Mouse (Mus musculus) intestine, postnatal 0 days (tissue): ENCODE results near the gene Pea15a. TPM values are rescaled to one million over a fixed set of nuclear protein-coding genes. Genes with fewer than 3 reads are reported as not detected.
A peak's percentile ranks its signal among the peaks of the same experiment; 100 is the strongest.

ENCODE experiments used
- ATAC-seq: fragments of 200-750 bp; cut with Nextera tagmentation; 2 replicates; pipeline ENCODE4 v1.8.0; 2017; ENCODE audit warnings: mild to moderate bottlenecking, moderate TSS enrichment, moderate library complexity
- H3K27ac ChIP-seq: fragments of 300-500 bp; sonication (generic); 2 replicates; pipeline ENCODE4 v1.5.1; 2014; ENCODE audit warnings: mild to moderate bottlenecking, low read depth, low read length, moderate library complexity
- H3K27me3 ChIP-seq: fragments of 300-500 bp; sonication (generic); replicated peaks from 2 replicates; pipeline ENCODE4 v1.6.1; 2014; ENCODE audit warnings: low read length, mixed read lengths; ENCODE audit not compliant: control insufficient read depth, insufficient read depth
- H3K36me3 ChIP-seq: fragments of 300-500 bp; sonication (generic); 2 replicates; pipeline ENCODE4 v1.6.1; 2014; ENCODE audit warnings: mild to moderate bottlenecking, moderate library complexity; ENCODE audit not compliant: control insufficient read depth, insufficient read depth
- H3K4me1 ChIP-seq: fragments of 300-500 bp; sonication (generic); replicated peaks from 2 replicates; pipeline ENCODE4 v1.6.1; 2014; ENCODE audit warnings: antibody characterized with exemption, low read length, mixed read lengths; ENCODE audit not compliant: control insufficient read depth, insufficient read depth
- H3K4me2 ChIP-seq: fragments of 300-500 bp; sonication (generic); replicated peaks from 2 replicates; pipeline ENCODE4 v1.6.1; 2014; ENCODE audit warnings: low read depth, mild to moderate bottlenecking, moderate library complexity
- H3K4me3 ChIP-seq: fragments of 300-500 bp; sonication (generic); 2 replicates; pipeline ENCODE4 v1.5.1; 2014; ENCODE audit warnings: low read depth, low read length
- H3K9ac ChIP-seq: fragments of 300-500 bp; sonication (generic); 2 replicates; pipeline ENCODE4 v1.6.1; 2014; ENCODE audit warnings: mild to moderate bottlenecking, low read depth, low read length
- H3K9me3 ChIP-seq: fragments of 300-500 bp; sonication (generic); 2 replicates; pipeline ENCODE4 v1.6.1; 2016; ENCODE audit warnings: mixed run types; ENCODE audit not compliant: control insufficient read depth
- CTCF ChIP-seq: sonication (generic); IDR thresholded peaks from 2 replicates; pipeline ENCODE4 v1.5.1; 2016; ENCODE audit warnings: low read depth, mild to moderate bottlenecking, control low read depth, antibody characterized with exemption, moderate library complexity
- WGBS: fragments of 180-500 bp; shearing (Covaris S2); extraction: QIAGEN DNeasy Blood & Tissue Kit; methylation state at CpG from one replicate; pipeline ENCODE4 v1.1.7; 2014; 5-methylcytosine and 5-hydroxymethylcytosine counted together
- polyA plus RNA-seq: library from polyadenylated mRNA; unstranded; fragments of >200 nt; fragmentation: Nextera tagmentation; extraction: Ambion mirVana; gene quantifications from 2 replicates; pipeline ENCODE4 v1.2.1, GENCODE M21; 2015

Gene Pea15a
- polyA plus RNA-seq, 1 experiment from 2014 or later: 44.9 TPM

DNA sequence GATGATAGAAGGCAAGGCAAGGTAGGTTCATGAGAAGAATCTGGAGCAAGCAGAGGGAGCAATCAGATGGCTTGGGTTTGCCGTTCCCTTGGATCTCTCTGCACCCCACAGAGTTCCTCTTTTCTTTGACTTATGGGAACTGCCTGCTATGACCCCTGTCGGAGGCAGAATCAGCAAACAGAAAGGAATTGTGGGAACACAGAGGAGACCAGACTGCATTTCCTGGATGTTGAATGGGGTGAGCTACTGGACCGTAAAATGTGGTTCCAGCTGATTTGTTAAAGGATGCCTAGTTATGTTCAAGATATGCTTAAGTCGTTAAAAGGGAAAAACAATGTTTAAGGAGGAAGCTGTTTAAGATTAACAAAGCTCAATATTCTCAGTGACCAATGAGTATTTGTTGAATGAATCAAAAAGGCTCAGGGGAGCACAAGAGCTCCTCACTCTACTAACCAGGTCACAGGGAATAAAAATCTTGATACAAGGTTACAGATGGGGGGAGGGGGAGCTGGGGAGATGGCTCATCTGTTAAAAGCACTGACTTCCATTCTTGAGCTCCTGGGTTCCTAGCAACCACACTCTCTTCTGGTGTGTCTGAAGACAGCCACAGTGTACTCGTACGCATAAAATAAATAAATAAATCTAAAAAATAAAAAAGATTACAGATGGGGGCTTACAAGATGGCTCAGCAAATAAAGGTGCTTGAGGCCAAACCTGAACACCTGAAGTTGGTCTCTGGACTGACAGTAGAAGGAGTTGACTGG lies 34.5 kb upstream of the Pea15a start:
- WGBS: 65% methylated on average over 6 of the region's 6 CpGs

DNA sequence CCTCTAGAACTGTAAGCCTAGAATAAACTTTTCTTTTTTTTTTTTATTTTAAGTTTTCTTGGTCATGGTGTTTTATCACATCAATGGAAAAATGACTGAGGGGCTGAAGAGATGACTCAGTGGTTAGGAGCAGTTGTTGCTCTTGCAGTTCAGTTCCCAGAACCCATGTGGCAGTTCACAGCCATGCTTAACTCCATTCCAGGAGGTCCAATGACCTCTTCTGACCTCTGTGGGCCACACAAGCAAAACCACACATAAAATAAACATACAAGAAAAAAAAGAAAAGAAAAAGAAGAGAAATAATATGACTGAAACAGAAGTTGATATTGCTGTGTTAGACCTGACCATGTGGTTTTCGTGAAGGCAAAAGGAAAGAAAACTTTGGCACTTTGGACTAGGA lies 22.6 kb upstream of the Pea15a start:
- Histone ChIP-seq H3K27me3 (no peaks in the 10 kb centered on the region), H3K4me2 (no peak overlapping the region), H3K4me3 (no peak overlapping the region), H3K27ac (no peak overlapping the region), H3K4me1 (no peaks in the 10 kb centered on the region), H3K9me3 (no peaks in the 10 kb centered on the region), H3K9ac (no peak overlapping the region), H3K36me3 (no peaks in the 10 kb centered on the region)
- TF ChIP-seq CTCF: no peak
- no peak for ATAC-seq
- 86% methylated on average over 1 of the region's 1 CpGs for WGBS

More for the DNA sequence above, 34.5 kb upstream of the Pea15a start:
- Histone ChIP-seq H3K9me3 (no peaks in the 10 kb centered on the region), H3K27me3 (peaks cover 7% of the 10 kb centered on the region; the same call in 1 of the 2 replicates), H3K27ac (no peak overlapping the region), H3K4me2 (no peak overlapping the region), H3K36me3 (no peaks in the 10 kb centered on the region), H3K4me3 (no peak overlapping the region), H3K9ac (no peak overlapping the region), H3K4me1 (no peaks in the 10 kb centered on the region)
- TF ChIP-seq CTCF: no peak
- no peak for ATAC-seq

DNA sequence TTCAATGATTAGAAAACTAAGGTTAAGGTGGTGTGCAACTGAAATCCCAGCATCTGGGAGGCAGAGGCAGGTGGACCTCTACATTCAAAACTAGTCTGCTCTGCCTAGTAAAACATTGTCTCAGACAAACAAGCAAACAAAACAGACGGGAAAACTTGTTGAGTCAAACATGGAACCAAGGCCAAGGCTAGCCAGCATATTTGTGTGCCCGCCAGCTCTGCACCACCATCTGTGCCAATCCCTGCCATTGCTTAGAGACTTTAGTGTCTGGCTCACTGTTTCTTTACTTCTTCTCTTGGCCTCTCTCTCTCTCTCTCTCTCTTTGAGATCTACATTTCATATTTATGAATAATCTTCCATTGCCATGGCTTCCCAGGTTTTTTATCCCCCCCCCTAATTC lies 21.6 kb upstream of the Pea15a start:
- Histone ChIP-seq H3K4me2 (no peak overlapping the region), H3K4me3 (no peak overlapping the region), H3K27ac (no peak overlapping the region), H3K4me1 (no peaks in the 10 kb centered on the region), H3K9ac (no peak overlapping the region), H3K36me3 (no peaks in the 10 kb centered on the region), H3K9me3 (no peaks in the 10 kb centered on the region), H3K27me3 (no peaks in the 10 kb centered on the region)
- whole genome bisulfite sequencing: 71% methylated on average over 2 of the region's 2 CpGs
- TF ChIP-seq CTCF: no peak
- no peak for ATAC-seq

DNA sequence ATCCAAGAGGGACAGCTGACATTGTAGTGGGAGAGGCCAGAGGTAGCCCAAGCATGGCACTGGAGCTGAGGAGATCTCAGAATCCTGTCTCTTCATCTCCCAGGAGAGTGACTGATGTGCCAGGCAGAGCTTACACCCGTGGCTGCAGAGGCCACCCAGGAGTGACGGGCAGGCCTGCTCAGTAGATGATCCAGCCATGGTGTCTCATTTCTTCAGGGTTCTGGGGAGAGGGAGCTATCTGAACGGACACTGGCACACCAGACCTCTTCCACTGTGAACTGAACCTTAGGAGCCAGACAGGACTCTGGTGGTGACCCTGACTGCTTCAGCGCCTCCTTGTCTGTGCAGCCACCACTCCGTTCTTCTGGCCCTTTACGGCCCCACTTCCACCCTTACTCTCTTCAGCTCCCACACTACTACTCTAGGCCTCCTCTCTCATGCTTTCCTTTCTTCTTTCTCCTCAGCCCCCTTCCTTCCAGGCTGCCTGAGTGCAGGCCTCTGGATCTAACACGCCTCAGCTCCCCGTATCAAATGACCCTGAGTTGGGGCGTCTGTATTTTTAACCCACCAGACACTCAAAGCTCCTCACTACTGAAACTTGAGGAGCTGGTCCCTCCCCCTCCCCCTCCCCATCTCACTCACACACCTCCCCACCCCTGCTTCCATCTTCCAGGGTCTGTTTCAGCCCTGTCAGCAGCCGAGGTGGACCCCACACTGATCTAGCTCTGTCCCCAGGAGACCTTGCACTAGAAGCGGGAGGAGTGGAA lies 14.9 kb upstream of the Pea15a start:
- Histone ChIP-seq H3K4me2 (no peak overlapping the region), H3K4me1 (no peaks in the 10 kb centered on the region; the same call in 1 of the 2 replicates), H3K36me3 (no peaks in the 10 kb centered on the region), H3K27me3 (no peaks in the 10 kb centered on the region), H3K9ac (no peak overlapping the region), H3K27ac (no peak overlapping the region), H3K4me3 (no peak overlapping the region), H3K9me3 (no peaks in the 10 kb centered on the region)
- ATAC-seq: no peak
- WGBS: 64% methylated on average over 11 of the region's 11 CpGs
- TF ChIP-seq CTCF: no peak

DNA sequence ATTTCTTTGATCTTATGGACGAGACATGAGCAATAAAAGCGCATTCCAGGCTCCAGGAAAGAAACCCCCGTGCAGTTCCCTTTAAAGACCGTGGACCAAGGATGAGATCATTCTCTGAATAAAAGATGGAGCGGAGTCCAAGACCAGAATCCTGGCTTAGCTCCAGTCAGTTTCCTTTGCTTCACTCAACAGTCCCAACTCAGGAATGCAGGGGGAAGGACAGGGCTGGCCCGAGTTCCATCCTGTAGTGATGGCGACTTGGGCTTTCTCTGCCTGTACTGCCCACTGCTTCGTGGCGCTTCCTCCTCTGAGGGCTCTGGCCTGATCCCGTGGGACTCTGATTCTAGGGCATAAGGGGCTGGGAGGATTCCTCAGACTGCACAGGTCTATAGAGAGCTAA lies 13.8 kb upstream of the Pea15a start:
- peak; percentile 16; the same call in 1 of the 2 replicates for ATAC-seq
- TF ChIP-seq CTCF: no peak
- WGBS: 33% methylated on average over 10 of the region's 10 CpGs

DNA sequence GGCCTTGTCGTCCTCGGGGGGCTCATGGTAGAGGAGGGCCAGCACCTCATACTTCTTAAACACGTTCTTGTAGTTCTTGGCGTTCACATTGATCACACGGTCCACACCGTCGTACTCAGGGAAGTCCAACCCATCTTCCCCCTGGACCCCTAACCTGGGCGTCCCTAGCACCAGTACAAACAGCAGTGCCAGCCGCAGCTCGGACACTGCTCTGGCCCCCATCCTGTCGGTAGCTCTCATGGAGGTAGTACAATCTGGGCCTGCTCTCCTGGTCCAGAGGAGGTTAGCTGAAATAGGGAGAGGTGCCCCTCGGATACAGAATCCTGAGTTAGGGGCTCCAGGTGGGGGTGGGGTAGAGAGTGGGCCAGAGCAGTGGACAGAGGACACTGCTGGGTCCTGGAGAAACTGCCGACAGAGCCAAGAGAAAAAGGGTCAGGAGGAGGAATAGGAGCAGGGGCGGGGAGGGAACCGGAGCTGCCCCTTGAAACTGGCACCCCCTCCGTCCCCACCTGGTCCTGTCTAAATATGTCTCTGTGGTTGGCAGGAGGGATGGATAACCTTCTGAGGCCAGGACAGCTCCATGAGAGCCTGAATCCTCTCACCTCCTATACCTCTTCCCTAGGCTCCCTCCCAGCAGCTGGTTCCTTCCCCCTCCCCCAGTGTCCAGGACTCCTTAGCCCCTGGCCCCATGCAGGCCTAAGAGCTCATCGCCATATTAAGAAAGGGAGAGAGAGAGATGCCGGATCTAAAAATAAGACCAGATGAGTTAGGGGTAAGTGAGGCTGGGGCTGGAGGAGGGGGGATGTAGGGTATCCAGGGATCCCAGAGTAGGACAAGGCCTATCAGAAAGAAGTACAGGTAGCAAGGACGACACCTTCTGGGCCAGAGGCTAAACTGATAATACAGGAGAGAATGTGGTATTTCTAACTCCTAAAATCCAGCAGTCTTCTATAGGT lies 13.1 kb upstream of the Pea15a start, which contains the start of gene Casq1:
Gene Casq1, minus strand, starts transcription at position 418 of the 956 bp plus-strand sequence.
- H3K27ac ChIP-seq: peak within 1 kb of the TSS; percentile 37
- ATAC-seq: no peak
- no peaks in the 10 kb centered on the region for H3K27me3 ChIP-seq
- no peak within 1 kb of the TSS for H3K4me2 ChIP-seq
- no peak within 1 kb of the TSS for H3K4me3 ChIP-seq
- H3K9me3 ChIP-seq: no peaks in the 10 kb centered on the region
- WGBS: 81% methylated on average over 19 of the region's 19 CpGs
- H3K4me1 ChIP-seq: no peaks in the 10 kb centered on the region; the same call in 1 of the 2 replicates
- no peaks in the 10 kb centered on the region for H3K36me3 ChIP-seq
- no peak within 1 kb of the TSS for H3K9ac ChIP-seq
- no peak for TF ChIP-seq CTCF

More for the DNA sequence above, 13.8 kb upstream of the Pea15a start:
- Histone ChIP-seq H3K27me3 (no peaks in the 10 kb centered on the region), H3K36me3 (no peaks in the 10 kb centered on the region), H3K4me1 (no peaks in the 10 kb centered on the region; the same call in 1 of the 2 replicates), H3K9me3 (no peaks in the 10 kb centered on the region), H3K27ac (peak overlapping the region; percentile 37; the same call in 1 of the 2 replicates), H3K4me2 (no peak overlapping the region), H3K4me3 (no peak overlapping the region), H3K9ac (no peak overlapping the region)
